Mouse (Mus musculus) G1E (cell line): Measurements from ENCODE around the gene Qrich2.

Experiments used
- CTCF ChIP-seq: IDR thresholded peaks from 2 replicates; pipeline ENCODE4 v1.5.1; 2012; ENCODE audit warnings: low read depth, low read length, inconsistent platforms, mixed read lengths
- GATA1 ChIP-seq: IDR thresholded peaks from 2 replicates; pipeline ENCODE4 v1.6.1; 2012; ENCODE audit warnings: borderline replicate concordance, low read length, inconsistent platforms, mixed read lengths
- POLR2AphosphoS5 ChIP-seq: IDR thresholded peaks from 2 replicates; pipeline ENCODE4 v1.6.1; 2012; ENCODE audit warnings: low read depth, low read length, inconsistent platforms; ENCODE audit not compliant: insufficient replicate concordance

DNA sequence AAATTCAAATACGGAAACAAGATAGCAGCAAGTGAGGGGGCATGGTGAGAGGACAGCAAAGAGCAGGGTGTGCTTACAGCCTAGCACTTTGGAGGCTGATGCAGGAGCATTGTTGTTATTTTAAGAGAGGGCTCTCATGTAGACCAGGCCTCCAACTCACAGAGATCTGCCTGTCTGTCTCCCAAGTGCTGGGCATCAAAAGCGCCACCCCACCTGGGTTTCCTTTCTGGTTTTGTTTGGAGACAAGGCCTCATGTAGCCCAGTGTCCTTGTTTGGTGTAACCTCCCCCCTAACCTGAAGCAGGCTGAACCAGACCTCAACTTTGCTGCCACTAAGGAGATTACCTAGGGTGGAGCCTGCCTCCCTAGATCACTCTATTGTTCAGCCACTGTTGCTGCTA, 43.5 kb downstream of the Qrich2 start:
- TF ChIP-seq CTCF, result no peak
- no peak for TF ChIP-seq POLR2AphosphoS5
- TF ChIP-seq GATA1, result no peak
